Mouse (Mus musculus) megakaryocyte, adult 5-6 weeks (primary cell): ENCODE measurements at regions not wholly inside any gene's neighbourhood (a gene's known extent, or its start where the extent isn't known, plus 50 kb on each side); places are given as distances from the start of the nearest gene placed in this dataset.
"Not testable (repeated sequence)": the region's sequence is repeated elsewhere in the genome, so short reads cannot be mapped to it uniquely, and the experiment has no call there.

Source experiments
- ATAC-seq: 2 replicates; pipeline ENCODE4 v1.8.0; 2016; ENCODE audit warnings: mild to moderate bottlenecking, inconsistent platforms; ENCODE audit not compliant: poor library complexity, severe bottlenecking

DNA sequence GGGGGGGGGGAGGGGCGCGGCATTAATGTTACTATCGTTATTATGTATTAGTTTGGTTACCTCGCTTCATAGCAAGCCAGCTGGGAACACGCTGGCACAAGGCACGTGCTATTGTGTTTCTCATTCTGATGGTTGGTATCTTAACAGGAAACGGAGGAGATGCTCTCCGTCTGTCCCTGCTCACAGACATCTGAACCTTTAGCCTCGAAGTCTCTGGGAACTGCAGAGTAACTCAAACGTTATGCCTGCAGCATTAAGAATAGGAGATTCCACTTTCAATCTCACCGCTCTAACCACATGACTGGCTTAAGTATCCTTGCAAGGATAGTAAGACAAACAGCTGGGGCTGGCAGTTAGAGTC lies 80.0 kb downstream of the Nfkbiz start:
- no peak for ATAC-seq

DNA sequence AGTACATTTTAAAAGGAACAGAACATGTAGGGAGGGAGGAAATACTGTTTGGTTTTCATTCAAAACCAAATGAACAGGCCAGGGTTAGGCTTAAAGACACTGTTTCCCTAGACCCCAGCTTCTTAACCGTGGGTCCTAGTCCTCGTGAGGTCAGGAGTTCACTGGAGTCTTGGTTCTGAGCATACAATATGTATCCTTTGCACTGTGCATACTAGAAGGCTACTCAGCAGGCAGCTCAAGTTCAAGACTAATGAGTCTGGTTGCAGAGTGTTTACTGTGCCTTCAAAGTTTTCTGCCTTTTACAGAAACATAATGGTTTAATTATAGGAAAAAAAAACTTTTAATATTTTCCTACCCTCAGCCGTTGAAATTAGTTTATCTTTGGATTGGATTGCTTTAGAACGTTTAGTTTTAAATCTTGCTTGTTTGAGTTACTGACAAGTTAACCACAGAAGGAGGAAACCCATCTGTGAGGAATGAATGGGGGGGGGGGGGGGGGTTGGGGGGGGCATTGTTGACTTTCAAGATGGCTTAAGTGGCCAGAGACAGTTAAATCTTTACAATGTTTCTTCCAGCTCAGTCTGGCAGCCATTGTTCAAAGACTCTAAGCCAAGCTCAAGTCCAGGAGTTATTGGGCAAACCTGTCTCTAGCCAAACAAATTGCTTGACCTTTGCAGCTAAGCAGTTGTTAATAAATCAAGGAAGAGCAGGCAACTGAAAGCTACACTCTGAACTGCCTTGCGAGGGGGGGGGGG lies 80.6 kb downstream of the Nfkbiz start:
- no peak for ATAC-seq

DNA sequence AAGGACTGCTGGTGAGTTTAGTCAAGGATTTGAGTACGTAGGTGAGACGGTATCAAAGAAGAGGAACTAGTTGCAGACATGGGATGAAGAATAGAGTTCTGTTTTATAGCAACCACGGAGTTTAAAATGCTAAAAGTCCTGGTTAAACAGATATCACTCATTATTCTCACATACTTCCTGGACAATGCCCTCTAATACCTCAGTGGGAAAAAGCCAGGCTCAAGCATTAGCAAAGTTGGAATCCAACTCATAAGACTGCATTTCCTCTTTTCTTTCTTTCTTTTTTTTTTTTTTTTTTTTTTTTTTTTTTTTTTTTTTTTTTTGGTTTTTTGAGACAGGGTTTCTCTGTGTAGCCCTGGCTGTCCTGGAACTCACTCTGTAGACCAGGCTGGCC lies 81.3 kb downstream of the Nfkbiz start:
- not testable (repeated sequence) for ATAC-seq

DNA sequence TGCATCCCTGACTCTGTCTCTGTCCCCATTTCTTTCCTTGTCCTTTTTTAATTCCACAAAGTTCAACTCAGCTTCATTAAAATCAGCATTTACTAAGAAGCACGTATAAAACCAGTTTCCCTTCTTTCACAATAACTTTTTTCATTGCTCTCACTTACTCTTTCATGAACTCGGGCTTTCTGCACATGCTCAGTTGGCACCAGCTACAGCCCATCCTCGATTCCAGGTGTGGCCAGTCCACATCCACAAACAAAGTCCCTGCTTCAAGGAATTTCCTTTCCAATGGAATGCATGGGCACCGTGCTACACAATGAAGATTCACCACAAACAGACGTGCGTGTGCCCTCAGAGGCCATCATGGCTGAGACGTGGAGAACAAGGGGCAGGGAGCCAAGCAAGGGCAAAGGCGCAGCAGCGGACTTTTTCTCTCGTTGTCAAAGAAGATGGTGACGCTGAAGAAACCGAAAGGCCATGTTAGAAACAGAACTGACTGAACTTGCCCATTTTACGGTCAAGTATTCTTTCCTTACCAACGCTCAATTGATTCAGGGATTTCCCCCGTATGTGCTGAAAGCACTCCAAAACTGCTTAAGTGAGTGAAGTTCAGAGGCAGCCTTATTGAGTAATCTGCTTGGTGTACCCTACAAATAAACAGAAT lies 81.8 kb downstream of the Nfkbiz start:
- no peak for ATAC-seq

DNA sequence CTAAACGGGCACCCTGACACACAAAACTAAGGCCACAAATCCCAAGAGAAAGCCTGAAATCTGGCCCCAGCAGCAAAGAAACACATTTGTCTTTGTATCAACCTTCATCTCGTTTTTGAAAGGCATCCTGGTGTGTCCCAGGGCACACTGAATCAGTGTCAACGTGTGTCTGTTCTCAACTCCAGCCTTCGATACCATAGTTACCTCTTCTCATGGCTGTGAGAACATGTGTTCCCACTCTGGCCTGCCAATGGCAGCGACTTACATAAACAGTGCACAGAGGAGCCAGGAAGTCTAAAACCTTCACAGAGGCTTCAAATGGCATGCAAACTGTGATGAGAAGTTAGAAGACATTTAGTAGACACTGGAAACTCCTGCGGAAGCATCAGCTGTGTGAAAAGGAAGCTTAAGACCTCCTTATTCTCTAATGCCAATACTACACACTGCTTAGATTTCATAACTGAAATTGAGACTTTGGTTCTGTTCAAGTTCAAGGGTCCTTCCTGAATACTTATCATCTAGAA lies 83.3 kb downstream of the Nfkbiz start:
- no peak for ATAC-seq

DNA sequence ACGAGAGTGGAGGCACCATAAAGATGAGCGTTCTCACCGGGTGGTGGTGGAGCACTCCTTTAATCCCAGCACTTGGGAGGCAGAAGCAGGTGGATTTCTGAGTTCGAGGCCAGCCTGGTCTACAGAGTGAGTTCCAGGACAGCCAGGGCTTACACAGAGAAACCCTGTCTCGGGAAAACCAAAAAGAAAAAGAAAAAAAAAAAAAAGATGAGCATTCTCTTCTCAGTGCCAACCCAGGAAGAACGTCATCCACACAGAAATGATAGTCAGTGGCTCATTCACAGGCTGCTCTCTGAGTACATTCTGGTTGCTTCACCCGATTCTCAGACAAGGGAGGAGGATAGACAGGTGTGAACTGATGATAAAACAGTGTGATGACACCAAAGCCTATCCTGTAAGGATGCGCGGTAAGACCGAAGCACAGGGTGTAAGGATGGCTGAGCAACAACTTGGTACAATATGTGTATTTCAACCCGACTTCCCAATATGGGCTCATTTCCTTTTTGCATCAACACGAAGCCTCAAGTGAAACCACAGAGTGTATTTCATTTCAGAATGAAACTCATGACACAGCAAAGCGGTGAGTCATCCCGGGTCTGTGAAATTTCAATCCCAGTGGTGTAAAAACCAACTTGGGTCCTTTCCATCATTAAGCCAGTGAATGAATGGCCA lies 84.5 kb downstream of the Nfkbiz start:
- peak; percentile 90 for ATAC-seq

DNA sequence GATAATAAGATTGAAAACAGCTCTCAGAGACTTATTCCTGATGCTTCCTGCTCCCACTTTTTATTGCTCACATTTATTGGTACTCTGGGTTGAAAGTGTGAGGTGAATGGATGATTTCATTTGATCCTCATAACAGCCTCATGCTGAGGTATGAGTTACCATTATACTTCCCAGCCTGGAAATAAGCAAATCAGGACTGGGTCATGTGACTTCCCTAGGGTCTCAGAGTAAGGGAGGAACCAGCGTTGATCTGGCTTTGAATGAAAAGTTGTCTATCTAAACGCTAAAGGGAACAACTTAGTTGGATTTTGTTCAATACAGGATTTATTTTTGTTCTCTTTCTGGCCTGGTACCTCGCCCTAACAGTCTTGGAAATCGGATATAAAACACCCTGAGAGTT lies 85.3 kb downstream of the Nfkbiz start:
- no peak for ATAC-seq

DNA sequence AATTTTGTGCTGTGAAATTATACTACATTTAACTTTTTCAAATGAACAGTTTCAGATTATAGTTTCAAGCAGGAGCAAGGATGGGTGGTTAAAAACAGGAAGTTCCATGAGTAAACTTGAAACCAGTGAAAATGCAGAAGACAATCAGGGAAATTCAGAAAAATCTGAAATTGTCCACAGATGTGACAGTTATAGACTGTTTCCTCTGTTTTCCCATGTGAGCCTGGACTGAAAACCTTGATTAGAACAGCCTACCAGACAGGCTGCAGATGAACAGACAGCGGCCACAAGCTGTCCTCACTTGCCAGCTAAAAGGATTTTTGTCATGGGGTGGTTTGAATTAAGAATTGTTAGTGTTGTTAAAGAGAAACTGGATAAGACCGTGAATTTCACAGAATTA lies 91.4 kb downstream of the Nfkbiz start:
- ATAC-seq = peak; percentile 81

DNA sequence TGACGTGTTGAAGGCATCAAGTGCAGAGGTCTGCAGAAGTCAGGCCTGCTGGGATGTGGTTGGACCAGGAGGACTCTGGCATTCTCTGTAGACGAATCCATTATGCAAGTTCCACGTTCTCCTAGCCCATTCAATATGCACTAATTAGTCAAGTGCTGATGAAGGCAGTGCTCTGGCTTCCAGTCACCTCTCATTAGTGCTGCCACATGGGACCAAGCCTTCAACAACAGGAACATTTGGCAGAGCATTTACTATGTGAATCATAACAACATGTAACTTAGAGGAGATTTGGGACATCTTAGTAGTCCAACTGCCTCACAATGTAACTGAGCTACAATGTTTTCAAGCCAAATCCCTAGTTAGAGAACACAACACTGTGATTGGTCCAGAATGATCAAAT lies 92.5 kb downstream of the Nfkbiz start:
- ATAC-seq = no peak

DNA sequence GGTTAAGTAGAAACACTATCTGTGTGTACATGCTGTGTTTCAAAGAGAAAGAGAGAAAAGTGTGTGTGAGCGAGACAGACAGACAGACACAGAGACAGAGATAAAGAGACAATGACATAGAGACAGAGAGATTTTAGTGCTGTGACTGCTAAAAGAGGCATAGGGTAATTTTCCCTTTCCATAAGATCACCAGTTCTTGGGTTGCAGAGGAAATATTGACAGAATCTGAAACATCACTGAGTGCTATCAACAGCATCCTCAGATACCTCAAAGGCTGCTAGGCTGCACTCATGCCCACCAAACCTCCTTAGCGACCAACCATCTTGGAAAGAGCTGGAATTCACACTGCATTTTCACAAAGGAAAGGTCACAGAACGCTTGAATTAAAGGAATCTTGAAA lies 93.6 kb downstream of the Nfkbiz start:
- ATAC-seq = no peak

DNA sequence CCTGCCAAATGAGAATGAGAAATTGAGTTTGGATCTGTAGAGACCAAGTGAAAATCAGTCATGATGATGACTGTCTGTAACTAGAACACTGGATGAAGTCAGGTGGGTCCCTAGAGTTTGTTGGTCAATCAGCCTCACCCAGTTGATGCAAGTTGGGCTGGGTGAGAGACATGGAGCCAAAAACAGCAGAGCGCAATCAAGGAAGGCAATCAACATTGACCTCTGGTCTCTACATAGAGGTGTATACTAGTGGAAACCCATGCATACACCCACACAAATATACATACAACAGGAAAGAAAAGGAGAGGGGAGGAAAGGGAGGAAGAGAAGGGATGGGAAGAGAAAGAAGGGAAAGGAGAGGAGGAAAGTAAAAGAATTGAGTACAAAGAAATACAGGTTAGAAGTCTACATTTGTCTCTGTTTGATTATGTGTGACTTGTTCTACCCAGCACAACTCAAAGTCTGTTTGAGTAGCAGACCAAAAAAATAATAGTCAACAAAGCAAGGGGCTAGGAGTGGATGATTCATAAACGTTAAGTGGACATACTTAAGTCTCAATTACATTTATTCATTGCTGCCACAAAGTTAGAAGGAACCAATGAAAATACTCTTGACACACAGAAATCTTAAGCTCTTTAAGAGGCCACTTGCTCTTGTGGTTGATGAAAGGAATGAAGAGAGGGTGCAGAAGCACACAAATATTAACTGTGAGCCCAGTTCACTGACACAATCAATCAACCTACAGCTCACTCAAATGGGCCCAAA lies 97.4 kb downstream of the Nfkbiz start:
- ATAC-seq = no peak

DNA sequence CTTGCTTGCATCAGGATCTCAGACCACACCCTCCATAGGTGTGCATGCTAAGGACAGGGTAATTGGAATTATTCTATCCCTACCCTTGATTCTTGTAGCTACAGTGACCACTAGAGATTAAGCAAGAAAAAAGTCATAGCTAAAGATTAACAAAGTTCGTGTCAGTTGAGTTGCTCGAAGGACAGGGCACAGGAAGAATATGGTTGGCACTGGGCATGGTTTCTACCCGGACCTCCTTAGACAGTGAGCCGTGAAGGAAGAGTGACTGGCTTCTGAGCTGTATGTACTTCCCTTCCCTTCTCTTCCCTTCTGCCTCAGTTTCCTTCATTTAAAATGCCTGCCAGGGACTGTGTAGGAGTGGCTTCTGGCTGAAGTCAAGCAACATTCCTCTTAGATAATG lies 100.0 kb downstream of the Nfkbiz start:
- no peak for ATAC-seq

DNA sequence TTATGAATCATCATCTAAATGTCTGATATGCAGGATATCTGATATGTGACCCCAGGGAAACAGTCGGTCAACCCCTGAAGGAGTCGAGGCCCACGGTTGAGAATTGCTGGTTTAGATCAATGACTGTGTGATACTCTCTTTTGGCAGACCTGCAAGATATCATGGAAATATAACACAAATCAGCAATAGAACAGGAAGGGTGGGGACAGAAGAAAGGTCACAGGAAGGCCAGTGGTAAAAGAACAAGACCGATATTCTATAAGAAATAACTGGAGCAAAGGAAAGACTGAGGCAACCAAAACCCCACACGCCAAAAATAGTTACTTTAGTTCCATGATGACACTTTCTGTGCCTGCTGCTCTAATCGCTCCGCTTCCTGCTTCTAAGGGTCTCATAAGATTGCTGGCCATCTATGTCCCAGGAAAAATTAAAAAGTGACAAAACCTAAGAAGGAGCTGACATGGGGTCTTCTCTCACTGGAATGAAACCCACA lies 103.2 kb downstream of the Nfkbiz start:
- ATAC-seq = no peak

DNA sequence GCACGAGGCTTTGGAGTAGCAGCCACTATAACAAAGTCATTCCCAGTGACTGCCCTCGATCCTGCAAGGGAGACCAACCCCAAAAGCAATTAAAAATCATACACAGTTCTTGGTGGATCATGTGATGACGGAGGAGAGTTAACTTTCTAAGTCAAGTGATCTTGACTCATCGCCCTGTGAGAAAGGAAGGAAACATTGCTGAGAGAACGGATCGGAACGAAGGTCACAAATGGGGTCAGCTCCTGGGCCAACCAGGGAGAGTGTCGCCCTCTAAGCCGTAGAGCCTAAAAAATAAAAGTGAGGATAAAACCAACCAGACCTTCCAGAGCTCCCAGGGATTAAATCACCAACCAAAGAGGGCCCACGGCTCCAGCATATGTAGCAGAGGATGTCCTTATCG lies 104.4 kb downstream of the Nfkbiz start:
- ATAC-seq = no peak

DNA sequence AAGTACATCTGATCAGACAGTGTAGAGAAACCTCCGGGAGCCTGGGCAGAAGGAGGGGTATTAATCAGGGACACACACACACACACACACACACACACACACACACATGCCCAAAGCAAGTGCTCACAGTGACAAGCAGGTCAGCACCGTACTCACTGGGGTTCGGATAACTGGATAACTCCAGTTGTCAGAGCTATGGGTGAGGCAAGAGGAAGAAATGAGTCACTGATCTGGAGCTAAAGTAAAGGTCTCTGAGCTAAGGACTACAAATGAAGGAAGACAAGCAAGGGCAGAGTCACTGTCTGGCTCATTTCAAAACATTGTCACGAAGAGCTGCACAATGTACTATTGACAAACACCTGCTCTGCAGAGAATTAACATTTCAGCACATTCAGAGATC lies 104.9 kb downstream of the Nfkbiz start:
- ATAC-seq = peak; percentile 46; the same call in 1 of the 2 replicates

DNA sequence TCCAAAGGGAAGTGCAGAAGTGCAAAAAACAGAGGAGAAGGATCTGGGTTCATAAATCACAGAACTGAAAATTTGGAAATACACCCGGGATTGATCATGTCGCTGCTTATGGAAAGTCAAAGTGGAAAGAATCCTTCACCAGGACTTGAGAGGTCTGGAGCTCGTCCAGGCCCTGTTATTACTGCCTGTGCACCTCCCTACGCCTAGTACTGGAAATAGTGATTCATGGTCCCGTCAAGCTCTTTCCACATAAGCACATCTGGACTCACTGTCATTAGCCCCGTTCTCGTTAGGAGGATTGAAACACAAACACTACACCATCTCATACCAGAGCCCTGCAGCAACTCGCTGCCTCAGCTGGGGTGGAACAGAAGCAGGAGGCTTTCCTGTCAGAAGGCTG lies 107.7 kb downstream of the Nfkbiz start:
- ATAC-seq = no peak

DNA sequence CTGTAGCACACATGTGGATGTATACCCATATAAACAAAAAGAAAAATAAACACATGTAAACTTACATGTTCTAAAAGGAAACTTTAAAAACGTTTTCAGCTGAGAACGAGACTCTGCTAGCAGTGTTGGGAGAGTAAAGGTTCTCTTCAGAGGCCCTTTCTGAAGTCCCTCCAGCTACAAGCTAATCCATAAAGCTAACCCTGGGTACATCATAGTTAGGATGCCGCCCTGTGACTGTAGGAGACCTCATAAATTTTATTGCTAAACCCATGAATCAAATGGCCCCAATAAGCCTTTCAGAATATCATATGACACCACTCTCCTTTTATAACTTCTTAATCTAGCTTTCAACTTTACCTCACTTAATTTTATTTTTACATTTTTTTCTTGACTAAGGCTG lies 112.2 kb downstream of the Nfkbiz start:
- no peak for ATAC-seq

DNA sequence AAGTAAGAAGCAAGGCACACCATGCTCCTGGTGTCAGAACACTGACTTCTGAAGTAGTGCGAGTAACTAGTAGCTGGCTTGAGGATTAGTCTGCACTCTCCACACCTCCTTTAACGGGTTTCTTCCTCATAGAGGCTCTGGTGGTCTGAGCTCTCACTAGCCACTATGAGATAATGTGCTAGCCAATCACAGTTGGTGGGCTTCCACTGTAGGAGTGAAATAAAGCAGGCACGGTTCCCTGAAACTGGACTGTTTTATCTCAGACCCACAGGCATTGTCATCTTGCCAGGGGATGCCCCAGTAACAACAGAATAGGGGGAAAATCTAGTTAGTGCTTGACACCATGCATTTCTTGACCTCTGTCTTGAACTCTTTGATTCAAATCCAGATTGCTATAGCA lies 118.3 kb downstream of the Nfkbiz start:
- ATAC-seq = no peak

DNA sequence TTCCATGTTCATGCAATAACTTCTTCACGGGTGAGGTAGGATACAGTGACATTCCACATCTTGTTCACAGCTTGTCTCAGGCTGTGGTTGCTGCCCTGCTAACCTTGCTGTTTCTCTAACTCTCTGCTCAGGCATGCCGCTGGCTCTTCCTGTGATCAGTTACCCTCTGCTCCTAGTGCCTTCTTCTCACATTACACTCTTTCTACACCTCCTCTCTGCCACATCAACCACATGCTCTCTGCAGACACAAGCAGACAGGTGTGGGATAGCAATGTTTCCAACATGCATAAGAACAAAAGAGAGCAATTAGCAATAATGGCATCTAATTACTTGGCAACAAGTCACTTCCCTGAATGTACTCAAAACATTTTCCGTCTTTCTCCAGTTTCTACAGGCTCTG lies 128.7 kb downstream of the Nfkbiz start:
- ATAC-seq = no peak

DNA sequence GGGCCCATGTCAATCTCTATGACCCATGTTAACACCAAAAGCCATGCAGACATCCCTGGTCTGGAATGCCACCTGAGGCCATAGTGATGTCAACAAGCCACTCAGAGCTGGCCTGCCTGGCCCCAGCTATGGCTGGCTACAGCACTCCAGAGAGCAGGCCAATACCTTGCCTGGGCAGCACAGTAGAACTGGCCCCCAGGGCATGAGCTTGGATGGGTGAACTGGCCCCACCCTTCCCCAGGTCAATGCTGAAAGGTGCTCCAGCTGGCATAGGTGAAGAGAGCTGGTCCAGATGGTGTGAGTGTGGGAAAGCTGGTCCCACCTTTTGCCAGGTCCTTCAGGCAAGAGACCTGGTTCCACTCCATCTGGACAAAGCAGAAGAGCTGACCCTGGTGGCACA lies 132.2 kb downstream of the Nfkbiz start:
- no peak for ATAC-seq

DNA sequence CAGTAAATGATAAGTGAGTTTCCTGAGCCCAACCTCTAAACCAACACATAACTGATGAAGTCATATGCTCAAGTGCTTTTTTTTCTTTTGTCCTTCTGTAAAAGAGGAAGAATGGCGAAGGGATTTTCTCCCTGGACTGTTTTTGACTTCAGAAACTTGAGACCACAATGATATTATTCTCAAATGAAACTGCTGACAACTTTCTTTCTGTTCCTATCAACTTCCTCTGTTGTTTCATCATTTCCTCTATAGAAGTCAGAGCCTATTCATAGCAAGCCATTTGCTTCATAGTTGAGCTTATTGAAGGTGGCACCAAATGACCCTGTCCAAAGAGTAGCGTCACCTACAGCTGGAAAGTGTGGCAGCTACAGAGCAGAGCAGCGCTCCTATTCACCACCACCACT lies 140.2 kb downstream of the Nfkbiz start:
- peak; percentile 93 for ATAC-seq
